Mouse (Mus musculus): ENCODE measurements around the gene Gm42715. TPM values are rescaled to one million over a fixed set of nuclear protein-coding genes. Genes with fewer than 3 reads are reported as not detected.

The Gm42715 gene
- total RNA-seq, 2 experiments from 2014 or later, result 8.4 to 8.5 TPM

DNA sequence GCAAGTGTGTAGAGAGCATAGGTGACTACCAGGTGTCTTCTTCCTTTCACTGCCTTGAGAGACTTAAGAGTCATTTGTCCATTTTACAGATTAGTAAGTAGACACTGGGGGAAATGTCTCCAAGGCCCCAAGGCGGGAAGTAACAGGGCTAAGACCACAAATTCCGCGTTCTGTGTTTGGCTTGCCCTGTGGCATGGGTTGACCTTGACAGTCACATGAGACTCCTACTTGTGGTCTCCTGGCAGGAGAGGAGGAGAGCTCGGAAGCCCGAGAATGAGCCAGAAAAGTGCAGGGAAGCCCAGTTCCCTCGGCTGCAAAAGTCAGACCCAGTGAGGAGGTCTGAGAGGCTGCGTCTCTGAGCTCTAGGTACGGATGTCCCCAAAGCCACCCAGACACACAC, 94.1 kb downstream of the Gm42715 start:
- DNase-seq, result no peak
- intact Hi-C loops (cut with DNase I; ENCODE audit: low total_unique reads), result no loop called here

DNA sequence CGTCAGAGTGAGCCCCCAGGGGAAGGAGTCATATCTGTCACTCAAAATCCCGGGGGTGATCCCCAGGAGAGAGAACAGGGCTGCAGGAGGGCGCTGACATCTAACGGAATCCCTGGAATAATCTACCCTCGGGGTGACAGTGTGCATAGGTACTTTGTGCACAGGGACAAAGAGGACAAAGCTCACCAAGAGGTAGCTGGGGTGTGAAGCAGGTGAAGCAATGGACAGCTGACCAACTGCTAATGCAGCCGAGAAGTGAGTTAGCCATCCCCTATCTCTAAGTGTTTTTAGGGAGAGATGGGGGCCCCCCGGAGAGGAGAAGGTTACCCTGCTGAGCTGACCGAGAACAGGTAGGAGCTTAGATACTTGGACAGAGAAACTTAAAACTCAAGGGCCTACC, 94.7 kb downstream of the Gm42715 start:
- DNase-seq, result no peak
- intact Hi-C loops (cut with DNase I; ENCODE audit: low total_unique reads), result no loop called here

DNA sequence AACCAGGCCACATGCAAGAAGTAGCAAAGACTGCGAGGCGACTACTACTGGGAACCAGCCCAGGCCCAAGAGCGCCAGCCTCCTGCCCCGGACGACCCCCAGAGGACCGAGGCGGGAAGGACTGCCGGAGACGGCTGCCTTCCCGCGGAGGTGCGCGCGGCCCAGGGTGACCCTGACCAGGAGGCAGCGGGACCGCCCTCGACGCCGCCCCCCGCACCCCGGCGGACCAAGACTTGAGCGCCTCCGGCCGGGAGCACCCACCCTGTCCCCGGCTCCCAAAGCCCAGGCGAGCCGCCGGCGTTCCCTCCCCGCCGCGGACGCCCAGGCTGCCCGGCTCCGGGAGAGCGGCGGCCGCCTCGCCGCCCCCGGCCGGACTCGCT, 95.1 kb downstream of the Gm42715 start:
- intact Hi-C loops (cut with DNase I; ENCODE audit: low total_unique reads), result no loop called here
- peak; percentile 56 for DNase-seq

DNA sequence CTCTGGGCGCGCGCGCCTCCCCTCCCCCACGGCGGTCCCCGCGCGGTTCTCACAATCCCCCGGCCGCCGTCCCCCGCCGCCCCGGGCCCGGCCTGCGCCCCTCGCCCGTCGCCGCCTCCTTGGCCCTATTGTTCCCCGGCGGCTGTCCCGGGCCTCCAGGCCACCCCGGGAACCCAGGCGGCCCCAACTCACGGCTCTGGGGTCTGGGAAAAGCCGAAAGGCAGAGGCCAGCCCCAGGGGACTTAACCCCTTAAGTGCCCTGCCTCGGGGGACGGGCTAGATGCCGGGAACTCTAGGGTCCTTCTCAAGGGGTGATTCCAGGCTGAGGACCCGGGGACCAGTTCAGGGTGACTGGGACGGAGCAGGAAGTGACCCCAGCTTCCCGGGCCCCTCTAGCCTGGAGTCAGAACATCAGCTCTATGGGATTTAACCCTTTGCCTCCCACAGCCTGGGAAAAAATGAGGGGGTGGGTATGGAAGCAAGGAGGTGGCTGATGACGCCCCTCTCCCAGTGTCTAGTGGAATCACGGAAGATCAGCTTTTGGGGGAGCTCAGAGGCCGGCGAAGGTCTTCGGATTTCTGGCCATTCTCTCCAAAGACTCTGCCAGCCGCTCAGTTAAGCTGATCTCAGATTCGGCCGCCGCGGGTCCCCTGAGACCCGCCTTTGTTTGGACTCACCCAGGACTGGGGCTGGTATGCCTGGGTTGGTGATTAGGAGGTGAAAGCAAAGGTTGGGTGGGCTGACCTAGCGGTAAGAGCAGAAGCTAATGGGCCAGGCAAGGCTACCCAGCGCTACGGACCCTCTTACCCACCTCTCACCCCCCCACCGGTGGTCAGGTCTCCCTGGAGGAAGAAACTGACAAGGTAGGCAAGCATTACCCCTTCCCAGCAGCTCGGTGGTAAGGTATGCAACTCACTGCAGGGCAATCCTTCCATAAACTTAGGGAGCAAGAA, 95.8 kb downstream of the Gm42715 start, which contains the start of gene Zfp629:
Gene Zfp629 (minus strand): TSS at position 907 of the 953 bp plus-strand sequence.
- DNase-seq, result peak; percentile 72
- intact Hi-C loops (cut with DNase I; ENCODE audit: low total_unique reads), result no loop called here

DNA sequence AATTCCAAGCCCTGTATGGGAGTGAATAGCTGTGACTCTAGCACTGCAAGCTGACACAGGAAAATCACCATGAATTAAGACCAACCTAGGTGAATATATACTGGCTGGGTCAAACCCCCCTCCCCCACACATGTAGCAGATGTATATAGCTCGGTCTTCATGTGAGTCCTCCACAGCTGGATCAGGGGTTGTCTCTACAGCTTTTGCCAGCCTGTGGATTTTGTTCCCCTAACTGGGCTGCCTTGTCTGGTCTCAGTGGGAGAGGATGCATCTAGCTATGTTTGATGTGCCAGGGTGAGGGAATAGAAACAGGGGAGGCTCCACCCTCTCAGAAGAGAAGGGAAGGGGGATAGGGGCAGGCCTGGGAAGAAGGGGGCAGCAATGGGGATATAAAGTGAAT, 97.0 kb downstream of the Gm42715 start:
- intact Hi-C loops (cut with DNase I; ENCODE audit: low total_unique reads), result no loop called here
- DNase-seq, result no peak

Small RNA genes lying within 50 kb of the gene (microRNA-seq; reads per million reads assigned to microRNA genes)
- 0 reads per million in 2 experiments for gene Gm47278
- gene Mir7060, result 0 reads per million in 2 experiments

Other genes starting within 250 kb of the Gm42715 start
- gene Sephs2, start 245.5 kb upstream of the Gm42715 start, total RNA-seq (2021), result 10 to 100 TPM; 19.3 to 23.1 TPM
- under 1 TPM; 0.42 to 0.62 TPM for gene Itgal, start 223.3 kb upstream of the Gm42715 start, total RNA-seq (2021)
- 10 to 100 TPM; 21.4 to 25.7 TPM for gene Zfp768, start 174.0 kb upstream of the Gm42715 start, total RNA-seq (2021)
- gene Zfp747, start 143.5 kb upstream of the Gm42715 start, total RNA-seq (2021), result 1 to 10 TPM; 2.9 to 3.2 TPM
- gene 9130019O22Rik, start 132.4 kb upstream of the Gm42715 start, total RNA-seq (2021), result 1 to 10 TPM; 1.7 TPM
- 1 to 10 TPM; 2.0 to 2.4 TPM for gene E430018J23Rik, start 126.0 kb upstream of the Gm42715 start, total RNA-seq (2021)
- 1 to 10 TPM; 2.1 to 3.1 TPM for gene Zfp764, start 112.8 kb upstream of the Gm42715 start, total RNA-seq (2021)
- gene Zfp688, start 97.5 kb upstream of the Gm42715 start, total RNA-seq (2021), result 1 to 10 TPM; 2.2 to 2.6 TPM
- gene Zfp689, start 70.4 kb upstream of the Gm42715 start, total RNA-seq (2021), result 1 to 10 TPM; 1.0 to 1.5 TPM
- 10 to 100 TPM; 17.2 to 19.4 TPM for gene Prr14, start 60.0 kb upstream of the Gm42715 start, total RNA-seq (2021)
- gene Fbrs, start 40.4 kb upstream of the Gm42715 start, total RNA-seq (2021), result 10 to 100 TPM; 20.0 to 24.1 TPM
- gene Srcap, start 7.6 kb upstream of the Gm42715 start, total RNA-seq (2021), result 10 to 100 TPM; 45.4 to 46.3 TPM
- gene Tmem265, start 41.8 kb downstream of the Gm42715 start, total RNA-seq (2021), result not detected
- 10 to 100 TPM; 10.1 to 10.7 TPM for gene Phkg2, start 53.8 kb downstream of the Gm42715 start, total RNA-seq (2021)
- 1 to 10 TPM; 1.8 to 4.5 TPM for gene Ccdc189, start 69.0 kb downstream of the Gm42715 start, total RNA-seq (2021)
- gene Rnf40, start 69.2 kb downstream of the Gm42715 start, total RNA-seq (2021), result 10 to 100 TPM; 24.4 to 28.7 TPM
- 1 to 10 TPM; 6.7 to 8.3 TPM for gene Zfp629, start 96.2 kb downstream of the Gm42715 start, total RNA-seq (2021)
- 10 to 100 TPM; 44.8 to 65.7 TPM for gene Bcl7c, start 189.3 kb downstream of the Gm42715 start, total RNA-seq (2021)
- gene Ctf1, start 193.2 kb downstream of the Gm42715 start, total RNA-seq (2021), result 10 to 100 TPM; 12.1 to 14.6 TPM
- gene Ctf2, start 212.6 kb downstream of the Gm42715 start, total RNA-seq (2021), result not detected
- gene Fbxl19, start 225.0 kb downstream of the Gm42715 start, total RNA-seq (2021), result 1 to 10 TPM; 2.4 to 3.1 TPM